Mouse (Mus musculus) inflammation-experienced regulatory T-cells, adult 6 months (primary cell): ENCODE measurements around the gene Cfap97d1. TPM values are rescaled to one million over a fixed set of nuclear protein-coding genes. Genes with fewer than 3 reads are reported as not detected.

Experiments
- ATAC-seq: one replicate; pipeline ENCODE4 v1.8.0; 2017
- polyA plus RNA-seq, 3 experiments: library from polyadenylated mRNA; unstranded; fragments of 100-300 nt; shearing (Covaris generic); gene quantifications; one replicate each; pipeline ENCODE4 v1.2.1; 2017

Gene Cfap97d1
- polyA plus RNA-seq: not detected

DNA sequence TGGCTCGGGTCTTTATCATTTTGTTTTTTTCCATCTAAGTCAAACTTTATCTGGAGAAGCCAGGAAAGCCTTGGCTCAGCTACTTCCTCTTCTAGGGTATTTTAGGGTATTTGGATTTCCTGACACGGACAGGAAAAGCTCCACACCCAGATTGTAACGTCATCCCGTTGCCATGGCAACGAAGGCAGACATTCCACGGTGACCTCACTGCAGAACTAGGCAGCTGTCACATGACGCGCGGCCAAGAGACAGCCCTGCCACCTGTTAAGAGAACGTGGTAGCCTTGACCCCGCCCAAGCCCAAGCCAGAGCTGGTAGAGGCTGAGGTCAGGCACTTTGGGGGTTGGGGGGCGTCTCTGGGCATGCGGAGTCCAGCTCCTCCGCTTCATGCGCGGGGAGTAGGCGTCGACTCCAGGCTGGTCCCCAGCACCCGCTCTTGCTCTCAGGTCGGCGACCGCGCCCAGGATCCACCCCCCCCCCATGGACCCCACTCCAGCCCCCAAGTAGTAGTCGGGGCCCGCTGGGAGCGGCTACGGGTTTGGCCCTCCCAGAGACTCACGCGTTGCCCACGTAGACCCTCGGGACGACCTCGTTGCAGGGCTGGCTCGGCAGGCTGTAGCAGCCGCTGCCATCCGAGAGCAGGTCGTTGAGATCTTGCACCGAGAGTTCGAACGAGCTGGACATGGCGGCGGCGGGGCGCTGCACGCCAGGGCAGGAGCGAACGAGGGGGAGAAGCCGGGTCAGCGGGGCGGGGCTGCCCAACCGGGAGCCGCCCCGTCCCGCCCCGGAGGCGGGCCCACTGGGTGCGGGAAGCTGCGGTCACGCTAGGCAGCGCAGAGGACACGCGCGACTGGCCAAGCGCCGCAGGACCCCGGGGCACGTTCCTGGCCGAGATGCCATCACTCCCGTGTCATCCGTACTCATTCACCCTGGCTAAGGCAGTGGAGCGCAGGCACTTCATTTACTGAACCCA is at the start of gene Cfap97d1:
Gene Cfap97d1, plus strand, starts transcription at position 226 of the 972 bp plus-strand sequence.
- ATAC-seq: no peak

DNA sequence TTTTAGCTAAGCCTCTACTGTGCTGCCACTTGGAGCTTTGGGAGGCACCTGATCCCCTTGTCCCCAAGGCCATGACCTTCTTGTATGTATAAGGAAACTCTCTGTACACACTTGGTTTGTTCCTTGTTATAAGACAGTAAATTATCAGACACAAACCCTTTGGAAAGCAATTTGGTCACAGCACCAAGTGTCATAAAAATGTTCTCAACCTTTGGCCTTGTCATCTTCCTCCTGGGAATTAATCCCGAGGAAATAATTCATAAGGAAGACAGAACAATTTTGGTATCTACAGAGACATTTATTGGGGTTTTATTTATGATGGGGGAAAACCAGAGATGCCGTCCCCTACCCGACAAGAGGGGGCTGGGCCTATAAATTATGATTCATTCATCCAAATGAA is 48.3 kb upstream of the Cfap97d1 start:
- ATAC-seq: no peak

DNA sequence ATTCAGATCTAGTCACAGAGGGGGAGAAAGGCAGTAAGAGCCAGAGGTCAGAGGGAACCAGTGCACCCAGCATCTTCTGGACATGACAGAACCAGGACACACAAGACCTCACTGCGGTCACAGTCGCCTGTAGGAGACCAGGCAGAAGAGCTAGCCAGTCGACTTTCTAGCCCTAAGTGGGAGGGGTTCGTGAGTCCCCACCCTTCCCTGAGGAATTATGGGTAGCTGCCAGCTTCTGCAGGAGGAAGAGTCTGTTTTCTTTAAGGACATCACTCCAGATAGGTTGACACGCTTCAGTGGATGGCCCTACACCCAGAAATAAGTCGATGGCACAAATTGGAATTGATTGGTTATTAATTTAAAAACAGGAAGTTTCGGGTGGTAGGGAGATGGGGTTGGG is 47.7 kb upstream of the Cfap97d1 start:
- no peak for ATAC-seq

- ATAC-seq: no peak
Measured at GRCm38 (mm10) chr11:101937108-101937507, 47.0 kb upstream of the Cfap97d1 start.

- ATAC-seq: no peak
Measured at GRCm38 (mm10) chr11:101943055-101943454, 41.0 kb upstream of the Cfap97d1 start.

- no peak for ATAC-seq
Measured at GRCm38 (mm10) chr11:101946525-101946924, 37.6 kb upstream of the Cfap97d1 start.

DNA sequence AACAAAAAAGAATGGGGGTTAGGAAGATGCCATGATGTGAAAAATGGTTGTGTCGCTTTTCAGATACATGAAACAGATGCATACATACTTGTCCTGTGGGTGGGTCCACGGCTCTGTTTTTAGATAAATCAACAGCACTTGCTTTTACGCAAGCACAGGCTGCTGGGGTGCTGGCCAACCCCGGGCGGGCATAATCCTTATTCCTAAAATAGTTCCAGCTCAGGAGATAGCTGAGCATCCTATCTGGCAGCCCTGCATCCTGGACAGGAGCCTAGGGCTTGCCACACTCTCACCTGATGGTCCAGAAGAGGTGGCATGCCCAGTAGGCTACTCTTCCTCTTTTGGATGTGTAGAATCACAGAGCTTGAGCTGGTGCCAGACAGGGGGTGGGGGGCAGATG is 34.1 kb upstream of the Cfap97d1 start:
- ATAC-seq: no peak

DNA sequence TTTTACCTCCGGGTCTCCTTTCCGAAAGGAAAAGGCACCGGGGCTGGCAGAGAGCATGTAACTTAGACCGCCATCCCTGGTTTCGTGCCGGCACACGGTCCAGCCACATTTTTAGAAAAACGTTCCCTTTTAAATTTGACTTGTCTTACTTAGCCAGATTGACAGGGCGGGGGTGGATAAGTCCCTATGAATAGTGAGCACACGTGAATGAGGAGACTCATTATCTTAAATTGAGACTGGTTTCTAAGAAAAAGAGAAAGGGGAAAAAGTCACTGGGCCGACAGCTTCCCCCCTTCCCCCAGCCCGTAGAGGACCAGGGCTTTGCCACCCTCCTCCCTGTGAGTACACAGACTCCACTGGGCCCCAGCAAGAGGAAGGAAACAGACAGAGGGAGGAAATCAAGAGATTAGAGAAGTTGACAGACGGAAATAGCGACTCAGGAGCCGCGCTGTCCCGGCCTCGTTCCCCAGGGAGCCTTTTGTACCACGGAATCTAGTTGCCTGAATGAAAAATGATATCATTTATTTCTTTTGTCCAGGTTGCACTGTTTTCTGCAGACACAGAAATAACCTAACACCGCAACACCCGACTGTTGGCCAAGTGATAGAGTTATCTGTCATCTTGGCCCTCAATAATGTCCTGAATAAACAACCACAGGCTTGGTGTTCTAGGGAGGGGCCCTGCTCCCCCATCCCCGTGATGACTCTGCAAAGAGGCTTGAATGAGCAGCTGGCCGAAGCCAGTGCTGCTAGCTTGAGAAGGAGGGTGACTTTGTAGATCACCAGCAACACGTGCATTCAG is 31.3 kb upstream of the Cfap97d1 start:
- ATAC-seq: no peak

DNA sequence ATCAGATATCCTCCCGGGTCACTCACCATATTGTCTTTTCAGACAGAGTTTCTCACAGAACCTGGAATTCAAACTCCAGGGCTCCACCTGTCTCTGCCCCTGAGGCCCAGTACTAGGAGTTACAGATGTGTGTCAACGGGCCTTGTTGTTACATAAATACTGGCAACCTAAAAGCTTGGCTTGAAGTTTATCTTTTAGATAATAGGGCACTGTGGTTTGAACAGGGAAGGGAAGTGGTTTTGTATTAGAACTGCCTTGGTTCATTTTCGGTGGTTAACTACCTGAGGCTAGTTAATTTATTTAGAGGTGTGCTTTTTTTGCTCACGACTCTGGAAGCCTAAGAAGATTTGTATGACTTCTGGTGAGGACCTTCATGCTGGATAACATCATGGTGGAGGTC is 30.6 kb upstream of the Cfap97d1 start:
- no peak for ATAC-seq

DNA sequence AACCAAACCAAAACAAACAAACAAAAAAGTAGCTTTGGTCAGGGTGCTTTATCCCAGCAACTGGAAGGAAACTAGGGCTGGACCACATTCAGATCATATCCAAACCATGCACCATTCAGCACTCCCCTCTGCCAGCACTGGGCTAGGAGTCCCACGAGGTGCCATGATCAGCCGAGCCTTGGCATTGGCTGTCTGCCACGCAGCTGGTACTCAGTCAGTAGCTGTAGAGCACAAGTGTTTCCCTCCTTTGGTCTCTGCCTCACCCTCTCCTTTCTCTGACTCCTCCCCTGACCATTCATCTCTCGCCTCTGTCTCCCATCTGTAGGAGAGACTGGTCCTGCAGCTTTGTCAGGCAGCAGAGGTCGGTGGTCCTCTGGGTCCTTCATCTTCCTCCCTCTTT is 26.6 kb upstream of the Cfap97d1 start:
- no peak for ATAC-seq

DNA sequence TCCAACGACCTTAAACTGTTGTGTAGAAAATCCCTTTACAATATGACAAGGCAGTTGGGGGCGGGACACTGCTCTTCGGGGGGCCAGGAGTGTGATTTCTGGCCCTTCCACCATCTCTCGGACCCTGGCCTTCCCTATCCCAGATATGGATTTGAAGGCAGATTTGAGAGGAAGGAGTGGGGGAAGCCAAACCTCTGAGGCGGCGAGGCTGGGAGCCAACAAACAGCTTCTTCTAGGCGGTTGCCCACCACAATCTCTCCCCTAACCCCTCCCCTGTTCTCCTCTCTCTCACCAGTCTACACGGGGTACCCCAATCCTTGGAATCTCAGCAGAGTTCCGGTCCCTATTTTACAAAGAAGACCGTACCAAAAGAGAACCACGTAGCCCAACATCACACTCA is 21.0 kb upstream of the Cfap97d1 start:
- no peak for ATAC-seq

- no peak for ATAC-seq
Measured at GRCm38 (mm10) chr11:101963473-101964291, 20.4 kb upstream of the Cfap97d1 start.

GRCm38 (mm10) chr11:101964647-101965046 is 19.4 kb upstream of the Cfap97d1 start:
- ATAC-seq: no peak

- ATAC-seq: no peak
Measured at GRCm38 (mm10) chr11:101965553-101965952, 18.5 kb upstream of the Cfap97d1 start.

DNA sequence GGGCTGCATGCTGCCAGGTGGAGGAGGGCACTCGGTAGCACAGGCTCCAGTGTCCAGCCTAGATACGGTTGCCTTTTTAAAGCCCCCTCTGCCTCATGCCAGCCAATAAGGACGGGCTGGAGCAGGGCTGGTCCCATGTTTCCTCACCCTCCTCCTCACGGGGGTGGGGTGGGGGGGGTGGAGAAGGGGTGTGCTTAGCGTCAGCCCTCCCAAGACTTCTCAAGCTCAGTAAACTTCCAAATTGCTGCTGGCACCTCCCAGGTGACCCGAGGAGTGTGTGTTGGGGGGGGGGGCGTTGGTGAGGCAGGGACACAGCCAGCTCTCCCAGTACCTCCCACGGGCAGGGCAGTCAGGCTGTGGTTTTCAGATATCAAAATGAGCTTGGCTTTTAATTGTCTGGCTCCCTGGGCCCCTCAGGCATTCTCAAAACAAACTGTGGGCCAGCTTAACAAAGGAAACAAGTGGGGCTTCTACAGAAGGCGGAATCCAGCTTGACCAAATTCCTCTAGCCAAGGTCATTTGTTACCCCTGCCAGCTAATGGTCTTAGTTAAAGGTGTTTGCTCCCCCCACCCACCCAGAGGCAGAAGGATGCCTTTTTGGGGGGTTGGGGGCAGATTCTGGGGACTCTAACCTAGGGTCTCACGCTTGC is 17.0 kb upstream of the Cfap97d1 start, which contains the start of gene Sost:
Gene Sost, minus strand, starts transcription at position 51 of the 650 bp plus-strand sequence.
- ATAC-seq: no peak

DNA sequence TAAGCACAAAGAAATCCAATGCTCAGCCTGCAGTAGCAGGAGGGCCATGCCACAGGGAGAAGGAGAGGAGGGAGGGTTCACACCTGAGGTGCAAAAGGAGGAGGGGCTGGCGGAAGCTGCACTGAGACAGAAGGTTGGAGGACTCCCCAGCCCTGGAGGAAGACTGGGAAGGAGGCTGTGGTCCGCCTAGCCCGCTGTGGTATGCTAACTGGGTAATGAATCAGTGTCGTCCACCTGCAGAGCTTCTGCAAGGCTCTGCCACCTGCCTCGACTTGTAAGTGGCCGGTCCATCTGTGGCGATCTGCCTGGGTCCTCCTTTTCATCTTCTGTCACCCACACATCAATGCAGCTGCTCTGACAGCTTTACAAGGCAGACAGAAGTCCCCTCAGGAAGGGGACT is 15.8 kb upstream of the Cfap97d1 start:
- no peak for ATAC-seq

DNA sequence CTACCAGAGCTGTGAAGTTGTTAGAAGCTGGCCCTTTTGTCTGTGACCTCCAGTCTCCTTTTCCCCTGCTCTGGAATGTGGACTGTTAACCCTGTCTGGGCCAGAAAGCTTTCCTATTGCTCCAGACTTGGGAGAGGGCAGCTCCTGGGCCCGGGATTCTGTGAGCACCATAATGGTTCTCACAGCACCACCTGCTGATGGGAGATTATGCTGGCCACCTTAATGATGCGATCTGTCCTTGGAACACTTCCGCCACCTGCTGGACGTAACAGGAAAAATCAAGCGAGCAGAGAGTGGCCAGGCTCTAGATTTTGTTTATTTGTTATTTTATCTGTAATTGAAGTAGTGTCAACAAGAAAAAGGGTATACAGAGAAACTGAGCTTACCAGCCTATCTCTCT is 15.3 kb upstream of the Cfap97d1 start:
- no peak for ATAC-seq

DNA sequence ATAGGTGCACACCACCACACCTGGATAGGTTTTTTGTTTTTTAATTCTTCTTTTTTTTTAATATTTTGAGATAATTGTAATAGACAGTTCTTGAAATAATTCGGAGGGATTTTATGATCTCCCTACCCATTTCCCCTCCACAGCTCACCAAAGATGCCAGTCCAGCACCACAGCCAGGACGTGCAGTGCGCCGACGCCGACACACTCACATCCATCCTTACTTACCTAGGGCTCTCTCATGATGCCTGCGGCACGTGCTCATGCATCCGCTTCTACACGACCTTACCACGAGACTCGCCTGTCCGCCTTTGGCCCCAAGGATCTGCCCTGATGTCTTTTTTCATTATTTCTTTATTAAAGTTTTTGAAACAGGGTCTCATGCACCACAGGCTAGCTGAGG is 14.2 kb upstream of the Cfap97d1 start:
- no peak for ATAC-seq

DNA sequence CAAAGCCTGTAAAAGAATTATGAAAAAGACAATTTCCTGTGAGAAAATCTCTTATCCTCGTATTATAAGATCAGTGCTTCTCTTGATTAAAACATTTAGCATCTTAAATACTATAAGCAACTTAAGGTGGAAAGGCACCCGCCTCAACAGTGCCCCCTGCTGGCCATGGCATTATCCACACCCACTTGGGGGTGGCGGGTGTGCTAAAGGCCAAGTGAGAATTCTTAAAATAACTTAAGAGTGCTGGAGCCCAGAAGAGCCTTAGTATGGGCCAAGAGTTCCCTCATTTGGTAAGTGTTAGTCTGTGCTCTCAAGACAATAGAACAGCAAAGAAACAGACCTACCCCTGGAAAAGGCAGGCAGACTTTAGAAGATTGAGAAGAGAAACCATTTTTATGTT is 12.7 kb upstream of the Cfap97d1 start:
- no peak for ATAC-seq

DNA sequence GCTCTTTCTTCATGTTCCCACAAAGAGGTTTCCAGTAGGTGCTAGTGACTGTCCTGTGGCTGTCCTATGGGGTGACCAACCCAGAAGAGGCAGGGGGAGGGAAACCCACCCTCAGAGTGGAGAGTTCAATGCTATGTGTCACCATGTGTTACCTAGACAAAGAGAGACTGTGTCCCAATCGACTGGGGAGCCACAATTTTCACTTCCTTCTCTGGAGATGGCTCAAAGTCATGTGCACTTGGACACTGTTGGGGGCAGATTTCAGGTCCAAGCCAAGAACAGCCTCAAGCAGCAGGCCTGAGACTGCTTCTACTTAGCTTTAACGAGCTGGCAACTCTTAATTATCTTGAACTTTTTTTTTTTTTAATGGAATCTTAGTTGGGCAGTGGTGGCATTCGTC is 12.0 kb upstream of the Cfap97d1 start:
- ATAC-seq: no peak

DNA sequence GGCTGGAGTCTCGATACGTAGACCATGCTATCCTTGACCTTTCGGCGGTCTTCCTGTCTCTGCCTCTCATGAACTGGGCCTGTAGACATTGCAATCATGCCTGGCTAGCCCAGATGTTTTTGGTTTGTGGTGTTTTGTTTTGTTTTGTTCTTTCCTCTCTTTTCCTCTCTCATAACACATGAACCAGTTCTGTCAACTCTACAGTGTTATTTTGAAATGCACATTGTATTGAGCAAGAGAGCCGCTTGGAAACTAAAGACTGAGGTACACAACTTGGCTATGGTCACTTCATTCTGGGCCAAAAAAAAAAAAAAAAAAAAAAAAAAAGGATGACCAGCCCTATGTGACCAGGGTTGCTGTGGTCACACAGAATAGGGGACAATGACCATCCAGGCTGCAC is 11.4 kb upstream of the Cfap97d1 start:
- ATAC-seq: no peak

- ATAC-seq: no peak
Measured at GRCm38 (mm10) chr11:101973496-101973895, 10.6 kb upstream of the Cfap97d1 start.
